Mouse (Mus musculus): Measurements from ENCODE around the gene Rslcan18.
A peak's percentile ranks its signal among the peaks of the same experiment; 100 is the strongest.
"Not testable (repeated sequence)": the region's sequence is repeated elsewhere in the genome, so short reads cannot be mapped to it uniquely, and the experiment has no call there.

The Rslcan18 gene

GRCm38 (mm10) chr13:67116163-67116562 lies at the start of gene Rslcan18:
TSS of gene Rslcan18 (minus strand) at chr13:67116263.
- not testable (repeated sequence) for DNase-seq

DNA sequence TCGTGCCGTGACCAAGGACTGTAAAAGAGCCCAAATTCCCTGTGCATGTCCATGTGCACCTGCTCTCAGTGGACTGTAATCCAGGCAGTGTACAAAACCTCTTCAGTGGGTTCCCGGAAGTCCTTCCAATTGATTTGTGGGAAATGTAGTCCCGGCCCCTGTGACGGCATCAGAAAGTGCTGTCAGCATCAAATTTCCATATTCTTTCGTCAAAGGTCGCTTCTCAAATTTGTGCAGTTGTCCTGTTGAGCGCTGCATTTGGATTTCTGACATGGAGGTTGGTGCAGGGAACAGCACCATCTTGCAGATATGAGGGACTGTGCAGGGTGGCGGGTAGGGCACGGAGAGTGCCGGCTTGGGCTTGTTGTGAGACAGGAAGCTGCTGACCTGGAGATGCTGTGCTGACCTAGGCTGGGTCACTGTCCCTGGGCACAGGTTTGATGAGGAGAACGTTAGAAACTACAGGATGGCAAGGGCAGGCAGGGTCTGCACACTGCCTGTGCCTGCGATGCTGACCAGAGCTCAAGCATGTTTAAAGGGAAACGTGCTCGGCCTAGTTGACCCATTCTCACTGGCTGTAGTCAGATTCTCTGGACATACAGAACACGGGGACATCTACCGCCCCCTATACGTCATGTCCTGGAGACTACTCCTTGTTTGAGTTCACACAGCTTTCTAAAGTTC lies 12.1 kb upstream of the Rslcan18 start:
- peak; percentile 92 for DNase-seq

- not testable (repeated sequence) for DNase-seq
Observed at GRCm38 (mm10) chr13:67127507-67127906, 11.4 kb upstream of the Rslcan18 start.

GRCm38 (mm10) chr13:67124460-67124859 lies 8.4 kb upstream of the Rslcan18 start:
- no peak for DNase-seq

DNA sequence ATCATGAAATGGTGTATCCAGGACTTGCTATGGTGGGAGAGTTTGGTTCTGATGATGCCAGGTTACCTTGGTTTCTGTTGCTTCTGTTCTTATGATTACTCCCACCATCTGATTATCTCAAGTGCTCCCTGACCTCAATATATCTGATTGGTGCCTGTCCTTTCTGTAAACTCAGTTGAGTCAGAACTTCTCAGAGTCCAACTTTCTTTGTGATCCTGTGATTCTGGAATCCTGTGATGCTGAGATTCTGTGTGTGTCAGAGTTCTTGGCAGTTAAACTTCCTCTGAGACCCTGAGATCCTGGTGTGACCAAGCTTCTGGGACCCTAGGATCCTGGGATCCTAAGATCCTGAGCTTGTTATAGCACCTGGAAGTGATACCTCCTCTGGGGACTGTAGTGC lies 5.3 kb upstream of the Rslcan18 start, which contains the start of gene Zfp759:
Zfp759 (plus strand) TSS at position 301 of the 400 bp plus-strand sequence.
- not testable (repeated sequence) for DNase-seq

DNA sequence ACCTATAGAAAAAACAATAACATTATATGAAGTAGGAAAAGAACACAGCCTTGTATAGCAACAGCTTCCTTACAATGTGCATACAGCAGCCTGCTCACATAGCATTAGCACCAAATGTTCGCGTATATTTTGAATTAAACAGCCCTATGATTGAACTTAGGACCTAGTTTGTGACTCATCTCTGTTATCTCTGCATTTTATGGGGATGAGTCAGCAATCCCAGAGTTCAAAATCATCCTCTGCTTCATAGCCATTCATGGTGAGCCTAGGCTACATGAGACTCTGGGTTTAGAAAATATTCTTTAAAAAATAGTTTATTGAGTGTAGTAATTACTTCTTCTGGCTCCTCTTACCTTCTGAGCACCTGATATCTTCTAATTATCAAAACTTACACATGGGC lies 2.8 kb downstream of the Rslcan18 start:
- no peak for DNase-seq

GRCm38 (mm10) chr13:67112096-67112495 lies 4.0 kb downstream of the Rslcan18 start:
- peak; percentile 29 for DNase-seq

- no peak for DNase-seq
Observed at GRCm38 (mm10) chr13:67108821-67109206, 7.2 kb downstream of the Rslcan18 start.

- DNase-seq, result peak; percentile 95
Observed at GRCm38 (mm10) chr13:67108194-67108820, 7.8 kb downstream of the Rslcan18 start, which contains the start of gene Gm28557. TSS of gene Gm28557 (minus strand) at chr13:67108604.

GRCm38 (mm10) chr13:67107681-67108080 lies 8.4 kb downstream of the Rslcan18 start:
- DNase-seq, result no peak

GRCm38 (mm10) chr13:67097876-67098275 lies 18.2 kb downstream of the Rslcan18 start, which contains the start of gene Zfp708:
TSS of gene Zfp708 (minus strand) at chr13:67097976.
- DNase-seq, result no peak

DNA sequence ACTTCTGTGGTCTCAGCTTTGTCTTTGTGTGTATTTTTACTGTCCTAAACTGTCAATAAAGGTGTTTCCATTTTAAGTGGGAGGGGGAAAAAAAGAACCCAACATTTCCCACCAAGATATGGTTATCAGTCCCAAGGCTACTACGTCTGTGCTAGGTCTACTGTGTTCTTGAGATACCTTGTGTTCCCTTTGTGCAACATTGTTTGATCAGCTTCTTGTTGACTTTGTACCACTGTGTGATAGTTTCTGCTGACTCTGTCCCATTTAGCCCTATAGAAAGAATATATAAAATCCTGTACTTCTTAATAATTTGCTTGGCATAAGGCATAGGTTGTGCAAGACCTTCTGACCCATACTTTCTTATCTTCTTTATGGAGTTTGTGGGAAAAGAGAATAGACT lies 25.9 kb downstream of the Rslcan18 start:
- no peak for DNase-seq

DNA sequence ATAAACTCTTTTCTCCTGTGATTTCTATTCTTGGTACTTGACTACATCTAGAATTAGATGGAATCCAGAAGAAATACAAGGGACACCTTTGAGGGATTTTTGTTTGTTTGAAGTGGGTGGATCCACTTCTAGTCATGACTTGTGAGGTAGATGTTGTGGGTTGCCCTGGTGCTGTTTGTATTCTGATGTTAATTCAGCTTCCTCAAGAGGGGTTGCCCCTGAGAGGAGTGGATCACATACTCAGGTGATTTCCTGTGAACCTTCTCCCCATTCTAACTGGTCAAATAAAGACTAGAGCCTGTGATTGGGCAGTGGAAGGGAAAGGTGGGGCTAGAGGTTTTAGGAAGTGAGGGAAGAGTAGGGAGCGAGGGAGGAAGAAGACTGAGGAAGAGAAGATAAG lies 34.1 kb downstream of the Rslcan18 start:
- DNase-seq, result no peak

GRCm38 (mm10) chr13:67081142-67081713 lies 34.8 kb downstream of the Rslcan18 start:
- peak; percentile 80 for DNase-seq

GRCm38 (mm10) chr13:67077244-67077643 lies 38.8 kb downstream of the Rslcan18 start:
- no peak for DNase-seq

DNA sequence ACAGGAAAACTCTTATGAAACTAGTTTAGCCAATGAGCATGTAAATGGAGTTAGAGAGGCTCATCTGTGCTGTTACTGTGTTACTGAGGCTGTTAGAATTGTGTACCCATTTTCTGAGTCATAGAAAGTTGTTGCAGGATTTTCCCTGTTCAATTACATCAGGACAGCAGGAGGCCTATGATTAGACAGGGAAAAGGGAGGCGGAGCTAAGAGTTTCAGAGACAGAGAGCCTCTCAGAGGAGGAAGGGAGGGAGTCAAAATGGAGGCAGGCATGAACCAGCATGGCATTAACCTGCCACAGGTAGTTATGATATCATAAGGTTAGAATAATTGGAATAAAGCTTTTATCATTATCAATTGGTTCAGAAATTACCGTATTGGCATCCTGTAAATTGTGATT lies 43.3 kb downstream of the Rslcan18 start:
- DNase-seq, result no peak

GRCm38 (mm10) chr13:67065386-67065785 lies 50.7 kb downstream of the Rslcan18 start:
- no peak for DNase-seq

- DNase-seq, result no peak
Observed at GRCm38 (mm10) chr13:67062427-67062826, 53.6 kb downstream of the Rslcan18 start.

GRCm38 (mm10) chr13:67060786-67061358 lies 55.2 kb downstream of the Rslcan18 start, which contains the start of gene Zfp712:
TSS of gene Zfp712 (minus strand) at chr13:67061170.
- peak; percentile 95 for DNase-seq

- no peak for DNase-seq
Observed at GRCm38 (mm10) chr13:67060161-67060785, 55.8 kb downstream of the Rslcan18 start.
